Mouse (Mus musculus) thymus, adult 2 months (tissue): Measurements from ENCODE around the gene Fam241a. TPM values are rescaled to one million over a fixed set of nuclear protein-coding genes. Genes with fewer than 3 reads are reported as not detected.

ENCODE experiments used
- DNase-seq: peaks from one replicate; pipeline ENCODE4 v3.0.0; 2021
- H3K27ac ChIP-seq: fragments of 200-500 bp; 2 replicates; pipeline ENCODE4 v1.5.1; 2012; ENCODE audit warnings: low read length, control low read depth; ENCODE audit not compliant: control insufficient read depth, insufficient read depth
- H3K27me3 ChIP-seq: fragments of 200-500 bp; 2 replicates; pipeline ENCODE4 v1.6.1; 2012; ENCODE audit warnings: mild to moderate bottlenecking, low read length, moderate library complexity, mixed read lengths; ENCODE audit not compliant: control insufficient read depth, insufficient read depth
- H3K36me3 ChIP-seq: fragments of 200-500 bp; 2 replicates; pipeline ENCODE4 v1.6.1; 2012; ENCODE audit warnings: mild to moderate bottlenecking, low read length, moderate library complexity; ENCODE audit not compliant: control insufficient read depth, insufficient read depth
- H3K4me1 ChIP-seq: fragments of 200-500 bp; replicated peaks from 2 replicates; pipeline ENCODE4 v1.6.1; 2012; ENCODE audit warnings: low read length; ENCODE audit not compliant: control insufficient read depth, insufficient read depth
- H3K4me3 ChIP-seq: fragments of 200-500 bp; 2 replicates; pipeline ENCODE4 v1.5.1; 2012; ENCODE audit warnings: mild to moderate bottlenecking, low read length, control low read depth, moderate library complexity; ENCODE audit not compliant: control insufficient read depth, insufficient read depth
- CTCF ChIP-seq: fragments of 200-500 bp; IDR thresholded peaks from 2 replicates; pipeline ENCODE4 v1.5.1; 2012; ENCODE audit warnings: mild to moderate bottlenecking, control low read depth, low read length, moderate library complexity, borderline replicate concordance; ENCODE audit not compliant: control insufficient read depth, poor library complexity, insufficient read depth; ENCODE audit errors: extremely low read depth
- POLR2A ChIP-seq: fragments of 200-500 bp; IDR thresholded peaks from 2 replicates; pipeline ENCODE4 v1.6.1; 2012; ENCODE audit warnings: mild to moderate bottlenecking, low read length, control low read depth, moderate library complexity; ENCODE audit not compliant: control insufficient read depth, poor library complexity, insufficient read depth; ENCODE audit errors: extremely low read depth
- WGBS: fragments of 180-500 bp; shearing (Covaris S2); methylation state at CpG from one replicate; pipeline ENCODE4 v1.1.7; 2018; 5-methylcytosine and 5-hydroxymethylcytosine counted together
- polyA plus RNA-seq: library from polyadenylated mRNA; depleted of rRNA; stranded (reverse); fragments of >200 nt; gene quantifications from 2 replicates; pipeline ENCODE4 v1.2.3, GENCODE M21; 2012; rRNA removed

Fam241a gene
- polyA plus RNA-seq, 1 experiment = 4.8 TPM

- WGBS = 94% methylated on average over 10 of the region's 10 CpGs
- TF ChIP-seq CTCF = no peak
- TF ChIP-seq POLR2A = no peak
- H3K4me1 ChIP-seq = no peaks in the 10 kb centered on the region
- H3K27ac ChIP-seq = no peak overlapping the region
- no peaks in the 10 kb centered on the region for H3K27me3 ChIP-seq
- H3K4me3 ChIP-seq = no peak overlapping the region
- H3K36me3 ChIP-seq = no peaks in the 10 kb centered on the region
- no peak for DNase-seq
These were observed 65.9 kb downstream of the Fam241a start for GRCm38 (mm10) chr3:127830183-127830582.

DNA sequence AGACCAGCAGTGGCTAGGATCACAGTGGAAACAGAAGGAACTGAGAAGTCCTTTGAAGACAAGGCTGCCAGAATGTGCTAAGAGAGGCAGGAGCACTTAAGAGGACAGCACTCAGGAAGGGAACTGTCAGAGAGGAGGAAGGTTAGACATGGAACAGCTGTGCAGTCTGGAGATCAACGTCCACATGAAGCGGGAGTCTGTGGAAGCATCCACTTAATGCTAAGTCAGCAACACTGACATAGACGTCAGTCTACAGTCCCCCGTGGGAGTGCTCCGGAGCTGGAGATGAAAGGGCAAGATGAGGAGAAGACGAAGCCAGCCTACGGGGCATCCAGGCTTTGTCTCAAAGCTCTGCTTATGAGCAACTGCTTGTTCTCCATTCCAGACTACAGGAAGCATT lies 69.0 kb downstream of the Fam241a start:
- Histone ChIP-seq H3K36me3 (peaks cover 1% of the 10 kb centered on the region), H3K4me1 (peaks cover 8% of the 10 kb centered on the region), H3K27me3 (no peaks in the 10 kb centered on the region), H3K4me3 (no peak overlapping the region), H3K27ac (no peak overlapping the region)
- DNase-seq = no peak
- TF ChIP-seq CTCF (no peak), POLR2A (no peak)
- WGBS = 85% methylated on average over 7 of the region's 7 CpGs

DNA sequence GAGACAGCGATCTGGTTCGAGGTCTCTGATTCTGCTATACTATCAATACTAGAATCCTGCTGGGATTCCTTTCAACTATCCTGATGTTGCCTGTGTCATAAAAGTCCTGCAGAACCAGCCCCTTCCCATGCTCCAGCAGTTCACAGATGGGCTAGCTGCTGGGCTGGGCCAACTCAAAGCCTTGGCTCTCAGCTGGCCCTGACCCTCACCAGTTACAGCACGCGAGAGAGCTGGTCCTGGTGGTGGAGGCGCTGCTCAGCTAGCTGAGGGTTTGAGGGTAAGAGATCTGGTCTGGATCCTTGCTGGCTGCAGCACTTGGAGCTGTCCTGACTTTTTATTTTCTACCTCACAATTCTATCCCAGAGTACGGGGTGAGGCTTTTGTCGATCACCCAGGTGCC lies 69.6 kb downstream of the Fam241a start:
- DNase-seq = no peak
- no peak for TF ChIP-seq CTCF
- no peak for TF ChIP-seq POLR2A
- H3K4me3 ChIP-seq = no peak overlapping the region
- H3K27ac ChIP-seq = no peak overlapping the region
- H3K27me3 ChIP-seq = no peaks in the 10 kb centered on the region
- peaks cover 8% of the 10 kb centered on the region for H3K4me1 ChIP-seq
- 94% methylated on average over 7 of the region's 7 CpGs for WGBS
- H3K36me3 ChIP-seq = peaks cover 5% of the 10 kb centered on the region

- DNase-seq = peak; percentile 48
- no peak for TF ChIP-seq POLR2A
- TF ChIP-seq CTCF = no peak
- 32% methylated on average over 17 of the region's 17 CpGs for WGBS
- Histone ChIP-seq H3K4me1 (peaks cover 10% of the 10 kb centered on the region), H3K36me3 (peaks cover 5% of the 10 kb centered on the region), H3K27ac (peak overlapping the region; percentile 74), H3K4me3 (no peak overlapping the region), H3K27me3 (no peaks in the 10 kb centered on the region)
These were observed 71.9 kb downstream of the Fam241a start for GRCm38 (mm10) chr3:127823886-127824863.

DNA sequence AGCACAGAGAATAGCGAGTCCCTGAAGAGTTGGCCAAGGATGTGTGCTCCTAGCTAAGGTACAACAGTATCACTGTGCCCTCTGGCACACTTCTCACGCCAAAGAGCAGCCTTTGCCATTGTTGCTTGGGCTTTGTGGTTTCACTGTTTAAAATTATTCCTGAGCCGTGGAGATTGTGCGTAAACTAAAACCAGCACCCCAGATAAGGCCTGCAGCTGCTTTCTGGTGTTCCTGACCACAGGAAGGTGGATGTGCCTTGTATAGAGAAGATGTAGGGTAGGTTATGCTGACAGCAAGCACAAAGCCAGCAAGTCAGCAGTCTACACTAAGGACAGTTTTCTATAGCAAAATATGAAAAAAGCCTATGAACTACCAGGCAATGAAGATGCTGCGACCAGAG lies 74.9 kb downstream of the Fam241a start:
- no peak for TF ChIP-seq POLR2A
- TF ChIP-seq CTCF = no peak
- H3K4me3 ChIP-seq = no peak overlapping the region
- WGBS = 41% methylated on average over 5 of the region's 5 CpGs
- peaks cover 10% of the 10 kb centered on the region for H3K4me1 ChIP-seq
- no peak for DNase-seq
- H3K27me3 ChIP-seq = no peaks in the 10 kb centered on the region
- H3K27ac ChIP-seq = no peak overlapping the region
- H3K36me3 ChIP-seq = peaks cover 9% of the 10 kb centered on the region

- no peak for TF ChIP-seq POLR2A
- no peak for TF ChIP-seq CTCF
- Histone ChIP-seq H3K27me3 (no peaks in the 10 kb centered on the region), H3K4me3 (no peak overlapping the region), H3K27ac (no peak overlapping the region), H3K4me1 (peaks cover 10% of the 10 kb centered on the region), H3K36me3 (peaks cover 12% of the 10 kb centered on the region)
- DNase-seq = no peak
- WGBS = 61% methylated on average over 1 of the region's 1 CpGs
These were observed 75.7 kb downstream of the Fam241a start for GRCm38 (mm10) chr3:127820400-127820799.

Other genes starting within 250 kb of the Fam241a start
- gene Alpk1, start 115.8 kb downstream of the Fam241a start, polyA plus RNA-seq = 1.7 and 1.8 TPM in 2 replicates
- 2.5 and 3.1 TPM in 2 replicates for gene Tifa, start 106.5 kb downstream of the Fam241a start, polyA plus RNA-seq
- gene Ap1ar, start 58.8 kb downstream of the Fam241a start, polyA plus RNA-seq = 25.2 and 30.5 TPM in 2 replicates